9 mouse cellular contexts compared by ENCODE assay signal in genomic region chr13:36282785-36283544, GRCm38 (mm10).
DNase-seq lines count a peak whose midpoint lies in the region; ATAC-seq and TF ChIP-seq lines count a peak whose summit lies in the region.
"Had no signal": no experiment of that assay in that cellular context is flagged by ENCODE, and none has a peak within 500 bp of the region (broad histone marks: within the 10 kb centered on the region; RNA-seq: fewer than 3 reads in every experiment).

No protein-coding gene starts in this region.

- intact Hi-C loops in gastrocnemius, adult 2 months (cut with DNase I), result loop anchor here (2.0 kb wide), 2 partner anchors 264 to 1030 kb away; no protein-coding TSS in a partner anchor

- 18% methylated on average over 7 of the region's 7 CpGs for WGBS in limb, embryonic 13.5 days
- 58% methylated on average over 7 of the region's 7 CpGs for WGBS in heart, embryonic 12.5 days
- 95% methylated on average over 7 of the region's 7 CpGs for WGBS in thymus, adult 2 months

- peak overlapping the region; percentile 61; the same call in 1 of the 2 replicates for H3K27ac ChIP-seq in limb, embryonic 13.5 days
- no peak overlapping the region for H3K27ac ChIP-seq in heart, embryonic 12.5 days (ENCODE audit: poor library complexity, severe bottlenecking)
- H3K27ac ChIP-seq in gastrocnemius, adult 2 months, result no peak overlapping the region
- H3K27ac ChIP-seq in thymus, adult 2 months (ENCODE audit: control insufficient read depth, insufficient read depth, low read length), result no peak overlapping the region

- DNase-seq in NIH3T3 (ENCODE audit: low read depth), result peak; percentile 72
- peak; percentile 41 for DNase-seq in embryo, embryonic 11.5 days (ENCODE audit: low read depth, low spot score)
- peak; percentile 40 for DNase-seq in kidney, adult 18-20 months
- DNase-seq in gastrocnemius, adult 2 months, result no peak
- DNase-seq in thymus, adult 2 months, result no peak

- H3K9me3 ChIP-seq in limb, embryonic 13.5 days, result no peaks in the 10 kb centered on the region
- no peaks in the 10 kb centered on the region for H3K9me3 ChIP-seq in heart, embryonic 12.5 days (replicated peaks)

- no peak for TF ChIP-seq CTCF in gastrocnemius, adult 2 months (IDR thresholded peaks at IDR 0.05)
- no peak for TF ChIP-seq CTCF in thymus, adult 2 months (IDR thresholded peaks at IDR 0.05; ENCODE audit: borderline replicate concordance, control insufficient read depth, extremely low read depth, insufficient read depth, low read length, poor library complexity)

- no peaks in the 10 kb centered on the region for H3K36me3 ChIP-seq in limb, embryonic 13.5 days
- H3K36me3 ChIP-seq in heart, embryonic 12.5 days, result no peaks in the 10 kb centered on the region
- H3K36me3 ChIP-seq in thymus, adult 2 months (ENCODE audit: control insufficient read depth, insufficient read depth, low read length), result no peaks in the 10 kb centered on the region

- H3K27me3 ChIP-seq in limb, embryonic 13.5 days, result no peaks in the 10 kb centered on the region
- H3K27me3 ChIP-seq in heart, embryonic 12.5 days (replicated peaks), result no peaks in the 10 kb centered on the region
- no peaks in the 10 kb centered on the region for H3K27me3 ChIP-seq in thymus, adult 2 months (ENCODE audit: control insufficient read depth, insufficient read depth, low read length)

- H3K4me3 ChIP-seq in limb, embryonic 13.5 days, result no peak overlapping the region
- no peak overlapping the region for H3K4me3 ChIP-seq in heart, embryonic 12.5 days
- no peak overlapping the region for H3K4me3 ChIP-seq in gastrocnemius, adult 2 months
- H3K4me3 ChIP-seq in thymus, adult 2 months (ENCODE audit: control insufficient read depth, insufficient read depth, low read length), result no peak overlapping the region
- H3K4me3 ChIP-seq: myocyte had no signal

- TF ChIP-seq POLR2A in thymus, adult 2 months (IDR thresholded peaks at IDR 0.05; ENCODE audit: control insufficient read depth, extremely low read depth, insufficient read depth, low read length, poor library complexity), result no peak

- no peak overlapping the region for H3K4me2 ChIP-seq in limb, embryonic 13.5 days (replicated peaks)
- H3K4me2 ChIP-seq in heart, embryonic 12.5 days, result no peak overlapping the region

- H3K4me1 ChIP-seq in limb, embryonic 13.5 days, result peaks cover 14% of the 10 kb centered on the region
- H3K4me1 ChIP-seq in heart, embryonic 12.5 days (replicated peaks), result peaks cover 22% of the 10 kb centered on the region
- no peaks in the 10 kb centered on the region for H3K4me1 ChIP-seq in thymus, adult 2 months (replicated peaks; ENCODE audit: control insufficient read depth, insufficient read depth, low read length)

- ATAC-seq in limb, embryonic 13.5 days (ENCODE audit: low FRiP score, low read depth), result peak; percentile 71
- no peak for ATAC-seq in heart, embryonic 12.5 days (ENCODE audit: insufficient number of reproducible peaks, low FRiP score)
- ATAC-seq in activated CD4-positive, CD25-positive, alpha-beta regulatory T cell, adult 4 months, result no peak

- no peak overlapping the region; the same call in 1 of the 2 replicates for H3K9ac ChIP-seq in limb, embryonic 13.5 days
- no peak overlapping the region for H3K9ac ChIP-seq in heart, embryonic 12.5 days

Comparison
In these comparisons a context has a peak if more than half of its experiments do, and no peak if none do; other contexts are left out.
1. DNase-seq: peak in NIH3T3 (single experiment), embryo, embryonic 11.5 days (single experiment) and kidney, adult 18-20 months (single experiment); none in gastrocnemius, adult 2 months (single experiment) and thymus, adult 2 months (single experiment).